Mouse (Mus musculus) inflammation-experienced regulatory T-cells (primary cell): ENCODE results near the gene Gm11239. TPM values are rescaled to one million over a fixed set of nuclear protein-coding genes. Genes with fewer than 3 reads are reported as not detected.

Experiments used
- polyA plus RNA-seq, 2 experiments: library from polyadenylated mRNA; unstranded; fragments of 100-300 nt; shearing (Covaris generic); gene quantifications; one replicate each; pipeline ENCODE4 v1.2.1; 2017

The Gm11239 gene
- polyA plus RNA-seq, result not detected

DNA sequence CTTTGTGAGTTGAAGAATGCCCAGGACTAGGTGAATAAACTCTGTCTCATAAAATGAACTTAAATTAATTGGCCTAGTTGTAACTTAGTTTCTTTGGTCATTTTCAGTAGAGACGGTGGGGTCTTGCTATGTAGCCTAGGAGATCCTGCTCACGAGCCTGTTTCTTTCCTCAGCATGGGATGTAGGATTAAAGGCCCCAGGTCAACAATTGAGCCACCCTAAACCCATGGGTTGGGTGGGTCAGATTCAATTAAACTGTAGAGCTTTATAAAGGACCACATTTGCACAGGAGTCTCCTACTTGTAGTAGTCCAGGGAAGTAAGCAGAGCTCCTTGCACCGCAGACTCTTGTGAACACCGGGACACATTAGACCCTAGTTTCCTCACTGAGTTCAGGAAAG lies at the start of gene Gm11239:
Gene Gm11239, plus strand, starts transcription at position 301 of the 400 bp plus-strand sequence.

DNA sequence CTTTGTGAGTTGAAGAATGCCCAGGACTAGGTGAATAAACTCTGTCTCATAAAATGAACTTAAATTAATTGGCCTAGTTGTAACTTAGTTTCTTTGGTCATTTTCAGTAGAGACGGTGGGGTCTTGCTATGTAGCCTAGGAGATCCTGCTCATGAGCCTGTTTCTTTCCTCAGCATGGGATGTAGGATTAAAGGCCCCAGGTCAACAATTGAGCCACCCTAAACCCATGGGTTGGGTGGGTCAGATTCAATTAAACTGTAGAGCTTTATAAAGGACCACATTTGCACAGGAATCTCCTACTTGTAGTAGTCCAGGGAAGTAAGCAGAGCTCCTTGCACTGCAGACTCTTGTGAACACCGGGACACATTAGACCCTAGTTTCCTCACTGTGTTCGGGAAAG lies 45.5 kb upstream of the Gm11239 start, which contains the start of gene Gm11237:
Gene Gm11237, plus strand, starts transcription at position 301 of the 400 bp plus-strand sequence.

DNA sequence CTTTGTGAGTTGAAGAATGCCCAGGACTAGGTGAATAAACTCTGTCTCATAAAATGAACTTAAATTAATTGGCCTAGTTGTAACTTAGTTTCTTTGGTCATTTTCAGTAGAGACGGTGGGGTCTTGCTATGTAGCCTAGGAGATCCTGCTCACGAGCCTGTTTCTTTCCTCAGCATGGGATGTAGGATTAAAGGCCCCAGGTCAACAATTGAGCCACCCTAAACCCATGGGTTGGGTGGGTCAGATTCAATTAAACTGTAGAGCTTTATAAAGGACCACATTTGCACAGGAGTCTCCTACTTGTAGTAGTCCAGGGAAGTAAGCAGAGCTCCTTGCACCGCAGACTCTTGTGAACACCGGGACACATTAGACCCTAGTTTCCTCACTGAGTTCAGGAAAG lies 30.3 kb upstream of the Gm11239 start, which contains the start of gene Gm11236:
Gene Gm11236, plus strand, starts transcription at position 301 of the 400 bp plus-strand sequence.

DNA sequence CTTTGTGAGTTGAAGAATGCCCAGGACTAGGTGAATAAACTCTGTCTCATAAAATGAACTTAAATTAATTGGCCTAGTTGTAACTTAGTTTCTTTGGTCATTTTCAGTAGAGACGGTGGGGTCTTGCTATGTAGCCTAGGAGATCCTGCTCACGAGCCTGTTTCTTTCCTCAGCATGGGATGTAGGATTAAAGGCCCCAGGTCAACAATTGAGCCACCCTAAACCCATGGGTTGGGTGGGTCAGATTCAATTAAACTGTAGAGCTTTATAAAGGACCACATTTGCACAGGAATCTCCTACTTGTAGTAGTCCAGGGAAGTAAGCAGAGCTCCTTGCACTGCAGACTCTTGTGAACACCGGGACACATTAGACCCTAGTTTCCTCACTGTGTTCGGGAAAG lies 15.1 kb downstream of the Gm11239 start, which contains the start of gene Gm428:
Gene Gm428, plus strand, starts transcription at position 301 of the 400 bp plus-strand sequence.

Other genes with a start within 250 kb of the Gm11239 start
- gene Gm11238, start 60.5 kb upstream of the Gm11239 start, polyA plus RNA-seq, result not detected
- gene Gm11237, start 45.4 kb upstream of the Gm11239 start, polyA plus RNA-seq, result not detected
- not detected for gene Gm11236, start 30.2 kb upstream of the Gm11239 start, polyA plus RNA-seq
- not detected for gene Gm428, start 15.2 kb downstream of the Gm11239 start, polyA plus RNA-seq
- under 1 TPM; 0.20 to 0.74 TPM for gene Rasef, start 122.6 kb downstream of the Gm11239 start, polyA plus RNA-seq
- gene Gm11758, start 207.9 kb downstream of the Gm11239 start, polyA plus RNA-seq, result not detected
- gene Gm11757, start 222.8 kb downstream of the Gm11239 start, polyA plus RNA-seq, result not detected
- not detected for gene Gm13871, start 237.6 kb downstream of the Gm11239 start, polyA plus RNA-seq